Mouse (Mus musculus) heart, embryonic 14.5 days (tissue): Measurements from ENCODE around the gene Vmn1r115. TPM values are rescaled to one million over a fixed set of nuclear protein-coding genes. Genes with fewer than 3 reads are reported as not detected.
"Not testable (repeated sequence)": the region's sequence is repeated elsewhere in the genome, so short reads cannot be mapped to it uniquely, and the experiment has no call there.

ENCODE experiments used
- ATAC-seq: fragments of 200-750 bp; cut with Nextera tagmentation; 2 replicates; pipeline ENCODE4 v1.8.0; 2017; ENCODE audit warnings: low read depth, moderate TSS enrichment; ENCODE audit not compliant: insufficient number of reproducible peaks, insufficient read depth, low FRiP score
- H3K27ac ChIP-seq, 2 experiments: fragments of 200-500 bp in 1 of 2; fragments of 300-500 bp in 1 of 2; sonication (generic) in 1 of 2; replicated peaks in 1 of 2; 2 replicates each; pipeline ENCODE4 v1.5.1; 2012 to 2014; ENCODE audit warnings: low read depth in 2 of 2, low read length in 2 of 2, control low read depth in 1 of 2, mild to moderate bottlenecking in 1 of 2, mixed read lengths in 1 of 2; ENCODE audit not compliant: control insufficient read depth in 1 of 2, insufficient read depth in 1 of 2
- H3K27me3 ChIP-seq: fragments of 300-500 bp; sonication (generic); 2 replicates; pipeline ENCODE4 v1.6.1; 2014; ENCODE audit warnings: mild to moderate bottlenecking, low read length, control low read depth; ENCODE audit not compliant: control insufficient read depth, insufficient read depth
- H3K36me3 ChIP-seq: fragments of 300-500 bp; sonication (generic); 2 replicates; pipeline ENCODE4 v1.6.1; 2014; ENCODE audit warnings: mild to moderate bottlenecking, control low read depth, low read length, mixed read lengths; ENCODE audit not compliant: control insufficient read depth, insufficient read depth
- H3K4me1 ChIP-seq, 2 experiments: fragments of 200-500 bp in 1 of 2; fragments of 300-500 bp in 1 of 2; sonication (generic) in 1 of 2; 2 replicates each; pipeline ENCODE4 v1.6.1; 2012 to 2014; ENCODE audit warnings: low read length in 2 of 2, control low read depth in 1 of 2, mixed read lengths in 1 of 2; ENCODE audit not compliant: control insufficient read depth in 2 of 2, insufficient read depth in 2 of 2
- H3K4me2 ChIP-seq: fragments of 300-500 bp; sonication (generic); 2 replicates; pipeline ENCODE4 v1.6.1; 2014; ENCODE audit warnings: mild to moderate bottlenecking, low read length
- H3K4me3 ChIP-seq, 2 experiments: fragments of 200-500 bp in 1 of 2; fragments of 300-500 bp in 1 of 2; sonication (generic) in 1 of 2; 2 replicates each; pipeline ENCODE4 v1.5.1; 2012 to 2014; ENCODE audit warnings: low read length in 2 of 2, mild to moderate bottlenecking in 2 of 2, control low read depth in 1 of 2, low read depth in 1 of 2, moderate library complexity in 1 of 2; ENCODE audit not compliant: control insufficient read depth in 1 of 2, insufficient read depth in 1 of 2
- H3K9ac ChIP-seq: fragments of 300-500 bp; sonication (generic); 2 replicates; pipeline ENCODE4 v1.6.1; 2014; ENCODE audit warnings: mild to moderate bottlenecking, low read length
- H3K9me3 ChIP-seq: fragments of 300-500 bp; sonication (generic); 2 replicates; pipeline ENCODE4 v1.6.1; 2016; ENCODE audit warnings: low read length, control low read depth; ENCODE audit not compliant: control insufficient read depth
- WGBS: fragments of 180-500 bp; shearing (Covaris S2); extraction: QIAGEN DNeasy Blood & Tissue Kit; methylation state at CpG from one replicate; pipeline ENCODE4 v1.1.7; 2014; 5-methylcytosine and 5-hydroxymethylcytosine counted together
- polyA plus RNA-seq: library from polyadenylated mRNA; unstranded; fragments of >200 nt; fragmentation: Nextera tagmentation; extraction: Ambion mirVana; gene quantifications from 2 replicates; pipeline ENCODE4 v1.2.1, GENCODE M21; 2014

Gene Vmn1r115
- not detected in 2 replicates for polyA plus RNA-seq

DNA sequence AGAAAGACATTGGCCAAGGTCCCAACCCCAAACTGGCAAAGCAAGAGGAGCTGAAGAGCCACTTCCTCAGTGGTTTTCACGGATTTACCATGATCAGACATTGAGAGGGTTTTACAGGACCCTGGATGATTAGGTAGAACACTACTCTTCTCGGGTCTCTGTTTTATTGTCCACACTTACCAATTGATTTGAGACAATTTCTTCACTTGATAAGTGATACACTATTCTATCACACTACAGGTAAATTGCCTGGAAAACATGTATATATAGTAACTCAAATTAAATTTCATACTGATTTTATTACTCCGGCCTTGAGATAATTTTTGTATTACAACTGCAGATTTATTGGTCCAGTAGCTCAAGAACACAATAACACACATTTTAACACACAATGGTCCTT is at the start of gene Vmn1r115:
TSS of gene Vmn1r115 (minus strand) at position 101 of the 400 bp plus-strand sequence.
- H3K27ac ChIP-seq, H3K4me1 ChIP-seq, H3K36me3 ChIP-seq, H3K9me3 ChIP-seq, H3K9ac ChIP-seq, ATAC-seq, H3K27me3 ChIP-seq, H3K4me2 ChIP-seq, H3K4me3 ChIP-seq: not testable (repeated sequence)
- 100% methylated on average over 1 of the region's 3 CpGs for WGBS

DNA sequence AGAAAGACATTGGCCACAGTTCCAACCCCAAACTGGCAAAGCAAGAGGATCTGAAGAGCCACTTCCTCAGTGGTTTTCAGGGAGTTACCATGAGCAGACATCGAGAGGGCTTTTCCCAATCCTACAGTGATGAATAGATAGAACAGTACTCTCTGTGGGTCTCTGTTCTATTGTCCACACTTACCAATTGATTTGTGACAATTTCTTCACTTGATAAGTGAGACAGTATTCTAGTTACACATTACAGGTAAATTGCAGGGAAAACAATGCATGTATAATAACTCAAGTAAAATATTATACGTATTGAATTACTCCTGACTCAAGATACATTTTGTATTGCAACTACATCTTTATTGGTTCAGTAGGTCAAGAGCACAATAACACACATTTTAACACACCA is 39.2 kb upstream of the Vmn1r115 start, which contains the start of gene Vmn1r117:
TSS of gene Vmn1r117 (minus strand) at position 101 of the 400 bp plus-strand sequence.
- no CpG with 5 or more reads among the region's 2 CpGs for WGBS
- H3K36me3 ChIP-seq, H3K27ac ChIP-seq, ATAC-seq, H3K4me3 ChIP-seq, H3K9ac ChIP-seq, H3K4me1 ChIP-seq, H3K27me3 ChIP-seq, H3K9me3 ChIP-seq, H3K4me2 ChIP-seq: not testable (repeated sequence)

- not testable (repeated sequence) for H3K9me3 ChIP-seq, H3K27me3 ChIP-seq, H3K9ac ChIP-seq, ATAC-seq, H3K27ac ChIP-seq, H3K4me3 ChIP-seq, H3K4me1 ChIP-seq, H3K36me3 ChIP-seq, H3K4me2 ChIP-seq
- WGBS = 40% methylated on average over 2 of the region's 3 CpGs
These were observed 27.2 kb upstream of the Vmn1r115 start, which contains the start of gene Vmn1r116 for GRCm38 (mm10) chr7:20871956-20872355. Gene Vmn1r116 (plus strand): TSS chr7:20872256.

DNA sequence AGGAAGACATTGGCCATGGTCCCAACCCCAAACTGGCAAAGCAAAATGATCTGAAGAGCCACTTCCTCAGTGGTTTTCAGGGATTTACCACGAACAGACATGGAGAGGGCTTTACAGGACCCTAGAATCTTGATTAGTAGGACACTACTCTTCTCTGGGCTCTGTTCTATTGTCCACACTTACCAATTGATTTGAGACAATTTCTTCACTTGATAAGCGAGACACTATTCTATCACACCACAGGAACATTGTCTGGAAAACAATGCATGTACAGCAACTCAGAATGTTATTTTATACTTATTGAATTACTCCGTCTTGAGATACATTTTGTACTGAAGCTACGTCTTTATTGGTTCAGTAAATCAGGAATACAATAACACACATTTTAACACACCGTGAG is 32.7 kb downstream of the Vmn1r115 start, which contains the start of gene Vmn1r114:
TSS of gene Vmn1r114 (minus strand) at position 101 of the 400 bp plus-strand sequence.
- H3K27me3 ChIP-seq, H3K4me2 ChIP-seq, H3K36me3 ChIP-seq, H3K27ac ChIP-seq, H3K9ac ChIP-seq, H3K4me1 ChIP-seq, ATAC-seq, H3K9me3 ChIP-seq, H3K4me3 ChIP-seq: not testable (repeated sequence)
- WGBS = no CpG with 5 or more reads among the region's 5 CpGs

Other genes with a start within 250 kb of the Vmn1r115 start
- not detected in 2 replicates for gene Gm4513, start 246.0 kb downstream of the Vmn1r115 start, polyA plus RNA-seq
- gene Vmn1r107, start 176.1 kb downstream of the Vmn1r115 start, polyA plus RNA-seq = not detected in 2 replicates
- not detected in 2 replicates for gene Vmn1r111, start 141.8 kb downstream of the Vmn1r115 start, polyA plus RNA-seq
- not detected in 2 replicates for gene Gm10668, start 114.4 kb downstream of the Vmn1r115 start, polyA plus RNA-seq
- gene Vmn1r112, start 73.8 kb downstream of the Vmn1r115 start, polyA plus RNA-seq = not detected in 2 replicates
- not detected in 2 replicates for gene Vmn1r113, start 57.7 kb downstream of the Vmn1r115 start, polyA plus RNA-seq
- gene Vmn1r114, start 32.8 kb downstream of the Vmn1r115 start, polyA plus RNA-seq = not detected in 2 replicates
- not detected in 2 replicates for gene Vmn1r116, start 27.3 kb upstream of the Vmn1r115 start, polyA plus RNA-seq
- not detected in 2 replicates for gene Vmn1r117, start 39.1 kb upstream of the Vmn1r115 start, polyA plus RNA-seq
- gene Vmn1r118, start 67.4 kb upstream of the Vmn1r115 start, polyA plus RNA-seq = not detected in 2 replicates
- not detected in 2 replicates for gene Vmn1r119, start 167.5 kb upstream of the Vmn1r115 start, polyA plus RNA-seq
- gene Vmn1r120, start 208.8 kb upstream of the Vmn1r115 start, polyA plus RNA-seq = not detected in 2 replicates